Mouse (Mus musculus): ENCODE results near the gene Mrpl4. TPM values are rescaled to one million over a fixed set of nuclear protein-coding genes. Genes with fewer than 3 reads are reported as not detected.
"Not testable (repeated sequence)": the region's sequence is repeated elsewhere in the genome, so short reads cannot be mapped to it uniquely, and the experiment has no call there.

Mrpl4 gene
- total RNA-seq, 2 experiments from 2014 or later = 47.2 to 54.4 TPM

GRCm38 (mm10) chr9:20983169-20983568 lies 19.4 kb upstream of the Mrpl4 start:
- DNase-seq (ENCODE audit: low spot score in 2 of 2) = no peak

GRCm38 (mm10) chr9:20986952-20987686 lies 15.4 kb upstream of the Mrpl4 start:
- no peak for DNase-seq (ENCODE audit: low spot score in 2 of 2)

GRCm38 (mm10) chr9:20987953-20988352 lies 14.6 kb upstream of the Mrpl4 start:
- no peak for DNase-seq (ENCODE audit: low spot score in 2 of 2)

- DNase-seq (ENCODE audit: low spot score in 2 of 2) = no peak
These were observed 11.7 kb upstream of the Mrpl4 start for GRCm38 (mm10) chr9:20990861-20991260.

- DNase-seq (ENCODE audit: low spot score in 2 of 2) = no peak
These were observed 11.0 kb upstream of the Mrpl4 start for GRCm38 (mm10) chr9:20991587-20991986.

- no peak for DNase-seq (ENCODE audit: low spot score in 2 of 2)
These were observed 9.2 kb upstream of the Mrpl4 start for GRCm38 (mm10) chr9:20993165-20993898.

GRCm38 (mm10) chr9:20995069-20995468 lies 7.5 kb upstream of the Mrpl4 start:
- DNase-seq (ENCODE audit: low spot score in 2 of 2) = no peak

GRCm38 (mm10) chr9:20997065-20997464 lies 5.5 kb upstream of the Mrpl4 start:
- DNase-seq (ENCODE audit: low spot score in 2 of 2) = no peak

- DNase-seq (ENCODE audit: low spot score in 2 of 2) = not testable (repeated sequence)
These were observed 4.2 kb upstream of the Mrpl4 start for GRCm38 (mm10) chr9:20998337-20998736.

GRCm38 (mm10) chr9:21000811-21001210 lies 1.7 kb upstream of the Mrpl4 start:
- DNase-seq (ENCODE audit: low spot score in 2 of 2) = no peak

- DNase-seq (ENCODE audit: low spot score in 2 of 2) = no peak
These were observed 812 bp upstream of the Mrpl4 start for GRCm38 (mm10) chr9:21001651-21002200.

- no peak for DNase-seq (ENCODE audit: low spot score in 2 of 2)
These were observed 290 bp upstream of the Mrpl4 start for GRCm38 (mm10) chr9:21002270-21002626.

- no peak for DNase-seq (ENCODE audit: low spot score in 2 of 2)
These were observed 4.9 kb downstream of the Mrpl4 start for GRCm38 (mm10) chr9:21007313-21007952.

GRCm38 (mm10) chr9:21008007-21008406 lies 5.5 kb downstream of the Mrpl4 start:
- DNase-seq (ENCODE audit: low spot score in 2 of 2) = no peak

GRCm38 (mm10) chr9:21010362-21010761 lies 7.8 kb downstream of the Mrpl4 start:
- no peak for DNase-seq (ENCODE audit: low spot score in 2 of 2)

- DNase-seq (ENCODE audit: low spot score in 2 of 2) = not testable (repeated sequence)
These were observed 8.5 kb downstream of the Mrpl4 start for GRCm38 (mm10) chr9:21010939-21011541.

GRCm38 (mm10) chr9:21011846-21012312 lies 9.3 kb downstream of the Mrpl4 start:
- no peak for DNase-seq (ENCODE audit: low spot score in 2 of 2)

GRCm38 (mm10) chr9:21012368-21012767 lies 9.8 kb downstream of the Mrpl4 start:
- DNase-seq (ENCODE audit: low spot score in 2 of 2) = no peak

- peak; percentile 47 to 55 for DNase-seq (ENCODE audit: low spot score in 2 of 2)
These were observed 12.4 kb downstream of the Mrpl4 start for GRCm38 (mm10) chr9:21014691-21015570.

GRCm38 (mm10) chr9:21015571-21016130 lies 13.1 kb downstream of the Mrpl4 start, which contains the start of gene Icam1:
TSS of gene Icam1 (plus strand) at chr9:21015985.
- peak in 1 of 2 experiments; percentile 53 for DNase-seq (ENCODE audit: low spot score in 2 of 2)

Measured in layer of hippocampus, postnatal 10 days (tissue).